Mouse (Mus musculus): ENCODE data around the gene Casz1. TPM values are rescaled to one million over a fixed set of nuclear protein-coding genes. Genes with fewer than 3 reads are reported as not detected.
A peak's percentile ranks its signal among the peaks of the same experiment; 100 is the strongest.

Gene Casz1
- polyA plus RNA-seq, 1 experiment from 2014 or later: 12.3 TPM

- ATAC-seq (ENCODE audit: low FRiP score): no peak
- WGBS: 59% methylated on average over 6 of the region's 6 CpGs
Observed at GRCm38 (mm10) chr4:148982274-148982673, 178.0 kb downstream of the Casz1 start.

DNA sequence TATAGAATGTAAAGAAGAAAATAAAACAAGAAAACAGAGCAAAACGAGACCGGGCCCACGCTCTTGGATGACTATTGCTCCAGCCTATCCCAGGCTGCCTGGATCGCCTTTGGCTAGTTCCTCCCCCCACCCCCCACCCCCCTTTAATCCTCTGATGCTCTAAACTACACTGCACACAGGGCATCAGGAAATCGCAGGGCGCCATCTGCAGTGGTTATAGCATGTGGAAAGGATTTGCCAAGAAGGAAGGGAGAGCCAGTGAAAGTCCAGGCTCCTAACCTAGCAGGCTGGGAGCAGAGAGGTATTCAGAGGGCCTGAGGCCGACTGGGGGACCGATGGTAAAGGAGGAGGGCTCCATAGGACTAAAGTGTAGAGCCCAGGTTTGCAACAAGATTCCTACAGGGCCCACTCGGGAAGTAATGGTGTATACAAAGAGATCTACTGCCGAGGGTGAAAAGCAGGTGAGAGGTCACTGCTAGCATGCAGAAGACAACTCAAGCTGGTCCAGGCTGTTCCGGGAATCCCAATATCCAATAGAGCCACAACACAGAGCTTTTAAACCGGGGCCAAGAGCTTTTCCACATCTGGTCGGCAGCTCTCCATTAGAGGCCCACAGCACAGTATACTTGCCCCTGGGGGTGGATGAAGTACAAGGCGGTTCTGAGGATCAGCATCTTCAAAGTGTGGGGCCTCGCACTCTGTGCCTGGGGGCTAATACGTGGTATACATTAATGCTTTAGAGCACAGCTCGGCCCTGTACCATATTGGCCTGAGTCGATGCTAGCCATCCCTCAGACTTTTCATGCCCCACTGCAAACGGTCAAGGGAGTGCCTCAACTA is 180.7 kb downstream of the Casz1 start:
- Histone ChIP-seq H3K4me2 (no peak overlapping the region), H3K4me1 (peaks cover 80% of the 10 kb centered on the region), H3K27me3 (replicated peaks) (no peaks in the 10 kb centered on the region), H3K36me3 (no peaks in the 10 kb centered on the region), H3K4me3 (replicated peaks) (no peak overlapping the region), H3K9ac (replicated peaks) (no peak overlapping the region), H3K27ac (replicated peaks) (peak overlapping the region; percentile 81), H3K9me3 (replicated peaks) (no peaks in the 10 kb centered on the region)
- WGBS: 53% methylated on average over 19 of the region's 19 CpGs
- ATAC-seq (ENCODE audit: low FRiP score): 0 out of 2 replicates have a peak, but pooled peaks have one; percentile 21

More at GRCm38 (mm10) chr4:148982274-148982673, 178.0 kb downstream of the Casz1 start:
- Histone ChIP-seq H3K9me3 (replicated peaks) (no peaks in the 10 kb centered on the region), H3K27me3 (replicated peaks) (no peaks in the 10 kb centered on the region), H3K36me3 (no peaks in the 10 kb centered on the region), H3K4me2 (no peak overlapping the region), H3K9ac (replicated peaks) (no peak overlapping the region), H3K4me3 (replicated peaks) (no peak overlapping the region), H3K27ac (replicated peaks) (no peak overlapping the region), H3K4me1 (peaks cover 73% of the 10 kb centered on the region)

DNA sequence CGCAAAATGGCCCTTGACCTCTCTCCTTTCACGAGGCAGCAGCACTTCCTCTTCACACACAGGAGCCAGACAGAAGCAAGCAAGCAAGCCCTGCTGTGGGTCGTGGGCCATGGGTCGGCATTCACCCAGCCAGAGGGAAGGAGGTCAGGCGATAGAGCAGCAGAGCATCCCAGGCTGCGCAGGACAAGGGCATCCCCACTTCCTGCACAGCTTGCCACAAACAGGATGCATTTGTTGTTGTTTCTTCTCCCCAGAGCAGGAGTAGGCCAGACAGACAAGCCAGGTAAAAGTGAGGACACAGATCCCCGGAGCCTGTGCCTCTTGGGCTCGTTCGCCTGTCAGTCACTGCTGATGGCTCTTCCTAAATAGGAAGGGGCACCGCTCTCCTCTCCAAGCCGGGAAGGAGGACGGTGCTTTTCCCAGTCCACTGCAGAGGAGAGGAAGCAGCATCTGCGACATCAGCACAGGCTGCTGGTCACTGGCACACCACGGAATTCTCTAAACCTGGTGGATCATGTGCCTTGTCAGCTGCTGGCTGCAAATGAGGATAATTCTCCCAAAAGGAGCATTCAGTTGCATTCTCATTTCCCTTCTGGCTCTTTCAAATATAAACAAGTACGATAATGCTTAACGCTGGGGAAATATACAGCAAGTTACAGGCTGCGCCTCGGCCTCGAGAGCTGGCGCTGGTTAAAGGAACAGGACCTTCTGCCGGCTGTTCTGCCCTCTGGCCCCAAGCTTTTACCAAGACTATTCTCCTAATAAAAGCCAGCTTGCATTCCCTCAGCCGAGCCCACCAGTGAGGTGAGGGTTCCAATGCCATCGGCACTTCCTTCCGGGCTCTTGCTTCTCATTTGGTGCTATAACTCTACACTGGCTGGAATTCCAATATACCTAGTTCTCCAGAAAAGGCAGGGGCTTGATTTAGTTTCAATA is 181.6 kb downstream of the Casz1 start:
- Histone ChIP-seq H3K36me3 (no peaks in the 10 kb centered on the region), H3K27me3 (replicated peaks) (no peaks in the 10 kb centered on the region), H3K4me3 (replicated peaks) (no peak overlapping the region), H3K9me3 (replicated peaks) (no peaks in the 10 kb centered on the region), H3K27ac (replicated peaks) (peak overlapping the region; percentile 81), H3K4me1 (peaks cover 84% of the 10 kb centered on the region), H3K9ac (replicated peaks) (no peak overlapping the region), H3K4me2 (peak overlapping the region; percentile 0; the same call in 1 of the 2 replicates)
- 41% methylated on average over 24 of the region's 24 CpGs for WGBS
- no peak for ATAC-seq (ENCODE audit: low FRiP score)

DNA sequence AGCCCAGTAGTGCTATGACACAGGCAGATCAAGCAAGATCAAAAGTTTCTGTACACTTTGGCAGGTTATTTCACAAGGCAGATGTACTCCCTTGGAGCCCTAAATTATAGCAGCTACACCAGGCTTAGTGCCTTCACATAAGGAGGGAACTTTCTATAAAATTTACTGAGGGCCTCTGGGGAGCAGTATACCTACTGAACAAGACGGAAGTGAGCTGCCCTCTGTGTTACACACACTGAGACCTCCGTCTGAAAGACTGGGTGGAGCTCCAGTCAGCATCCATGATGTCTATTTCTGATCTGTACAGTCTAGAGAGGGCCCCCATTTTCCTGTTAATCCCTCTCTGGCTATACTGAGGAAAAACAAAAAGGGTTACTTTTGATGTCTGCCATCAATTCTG is 185.8 kb downstream of the Casz1 start:
- Histone ChIP-seq H3K9ac (replicated peaks) (no peak overlapping the region), H3K4me3 (replicated peaks) (no peak overlapping the region), H3K4me2 (no peak overlapping the region), H3K27me3 (replicated peaks) (no peaks in the 10 kb centered on the region), H3K27ac (replicated peaks) (peak overlapping the region; percentile 56), H3K36me3 (no peaks in the 10 kb centered on the region), H3K4me1 (peaks cover 57% of the 10 kb centered on the region), H3K9me3 (replicated peaks) (no peaks in the 10 kb centered on the region)
- WGBS: 20% methylated on average over 2 of the region's 2 CpGs
- ATAC-seq (ENCODE audit: low FRiP score): 0 out of 2 replicates have a peak, but pooled peaks have one; percentile 37

DNA sequence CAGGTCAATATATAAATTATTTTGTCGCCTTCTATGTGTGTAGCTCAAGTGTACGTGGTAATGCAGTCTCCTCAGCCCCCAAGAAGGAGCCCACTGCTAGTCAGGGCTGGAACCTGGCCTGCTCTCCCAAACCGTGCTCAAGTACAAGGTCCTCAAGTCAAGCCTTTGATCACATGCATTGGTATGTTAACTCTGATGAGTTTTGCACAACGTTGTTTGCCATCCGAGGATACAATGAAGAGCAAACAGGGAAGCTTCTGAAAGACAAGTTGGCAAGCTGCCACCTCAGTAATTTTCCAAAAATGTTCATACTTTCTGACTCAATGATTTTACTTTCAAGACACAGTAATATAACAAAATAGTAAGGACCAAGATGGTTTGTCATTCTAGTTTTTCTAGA is 189.7 kb downstream of the Casz1 start:
- H3K9ac ChIP-seq (replicated peaks): no peak overlapping the region
- no peaks in the 10 kb centered on the region for H3K36me3 ChIP-seq
- no peaks in the 10 kb centered on the region for H3K9me3 ChIP-seq (replicated peaks)
- peaks cover 17% of the 10 kb centered on the region for H3K4me1 ChIP-seq
- H3K4me2 ChIP-seq: no peak overlapping the region
- WGBS: 78% methylated on average over 5 of the region's 5 CpGs
- no peak for ATAC-seq (ENCODE audit: low FRiP score)
- no peak overlapping the region for H3K27ac ChIP-seq (replicated peaks)
- no peak overlapping the region for H3K4me3 ChIP-seq (replicated peaks)
- no peaks in the 10 kb centered on the region for H3K27me3 ChIP-seq (replicated peaks)

DNA sequence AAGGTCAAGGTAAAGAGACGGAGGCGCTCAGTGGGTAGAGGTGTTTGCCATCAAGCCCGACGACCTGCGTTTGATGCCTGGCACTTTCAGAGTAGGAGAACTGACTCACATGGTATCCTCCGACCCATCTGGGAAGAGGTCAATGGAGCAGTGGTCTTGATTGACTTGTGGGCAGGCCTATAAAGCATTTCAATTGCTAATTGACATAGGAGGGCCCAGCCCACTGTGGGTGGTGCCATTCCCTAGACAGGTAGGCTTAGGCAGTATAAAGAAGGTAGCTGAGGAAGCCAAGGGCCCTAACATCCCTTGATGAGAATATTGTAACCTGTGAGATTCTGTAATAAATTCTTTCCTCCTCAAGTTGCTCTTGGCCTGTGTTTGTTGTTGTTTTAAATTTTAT is 196.5 kb downstream of the Casz1 start:
- Histone ChIP-seq H3K9me3 (replicated peaks) (no peaks in the 10 kb centered on the region), H3K27me3 (replicated peaks) (no peaks in the 10 kb centered on the region), H3K4me1 (no peaks in the 10 kb centered on the region), H3K36me3 (no peaks in the 10 kb centered on the region), H3K27ac (replicated peaks) (no peak overlapping the region), H3K4me3 (replicated peaks) (no peak overlapping the region), H3K4me2 (no peak overlapping the region), H3K9ac (replicated peaks) (no peak overlapping the region)
- WGBS: 93% methylated on average over 6 of the region's 6 CpGs
- ATAC-seq (ENCODE audit: low FRiP score): no peak

DNA sequence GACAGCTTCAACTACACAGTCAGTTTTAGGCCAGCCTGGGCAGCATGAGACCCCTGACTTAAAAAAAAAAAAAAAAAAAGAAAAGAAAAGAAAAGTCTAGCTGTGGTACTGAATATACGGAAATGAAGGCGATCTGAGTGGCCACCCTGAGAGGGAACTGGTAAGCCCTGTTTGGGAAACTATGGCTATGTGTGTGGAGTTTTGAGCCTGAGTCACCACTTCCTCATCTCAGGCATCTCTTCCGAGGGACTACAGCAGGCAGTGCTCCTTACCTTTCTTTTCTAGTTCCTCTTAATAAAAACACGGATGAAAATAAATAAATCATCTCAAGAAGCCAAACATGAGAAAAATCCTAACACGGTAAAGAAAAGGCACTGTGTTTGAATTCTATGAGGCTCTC is 197.3 kb downstream of the Casz1 start:
- Histone ChIP-seq H3K27ac (replicated peaks) (no peak overlapping the region), H3K4me3 (replicated peaks) (no peak overlapping the region), H3K36me3 (no peaks in the 10 kb centered on the region), H3K9ac (replicated peaks) (no peak overlapping the region), H3K9me3 (replicated peaks) (no peaks in the 10 kb centered on the region), H3K4me1 (no peaks in the 10 kb centered on the region), H3K27me3 (replicated peaks) (no peaks in the 10 kb centered on the region), H3K4me2 (no peak overlapping the region)
- 87% methylated on average over 5 of the region's 5 CpGs for WGBS
- ATAC-seq (ENCODE audit: low FRiP score): no peak

DNA sequence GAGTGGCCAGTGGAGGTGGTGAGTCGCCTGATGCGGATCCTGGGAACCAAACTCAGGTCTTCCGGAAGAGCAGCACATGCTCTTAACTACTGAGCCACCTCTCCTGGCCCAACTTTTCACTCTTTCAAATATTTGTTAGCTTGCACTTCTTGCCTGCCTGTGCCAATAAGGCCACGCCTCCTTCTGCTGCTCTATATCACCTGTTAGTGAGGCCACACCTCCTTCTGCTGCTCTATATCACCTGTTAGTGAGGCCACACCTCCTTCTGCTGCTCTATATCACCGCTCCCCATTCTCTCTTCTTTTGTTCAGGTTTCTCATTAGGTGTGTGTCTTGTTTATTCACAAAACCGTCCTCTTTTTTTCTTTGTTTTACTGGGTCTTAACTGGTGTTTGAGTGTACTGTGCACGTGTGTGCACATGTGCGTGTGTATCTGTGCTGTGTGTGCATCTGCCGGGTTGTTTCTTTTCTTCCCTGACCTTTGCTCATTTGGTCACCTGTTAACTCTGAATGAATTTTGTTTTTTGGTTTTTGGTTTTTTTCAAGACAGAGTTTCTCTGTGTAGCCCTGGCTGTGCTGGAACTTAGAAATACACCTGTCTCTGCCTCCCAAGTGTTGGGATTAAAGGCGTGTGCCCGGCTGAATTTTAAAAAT is 198.3 kb downstream of the Casz1 start:
- no peak overlapping the region for H3K4me2 ChIP-seq
- H3K36me3 ChIP-seq: no peaks in the 10 kb centered on the region
- H3K4me1 ChIP-seq: no peaks in the 10 kb centered on the region
- no peak overlapping the region for H3K4me3 ChIP-seq (replicated peaks)
- H3K27me3 ChIP-seq (replicated peaks): no peaks in the 10 kb centered on the region
- WGBS: 93% methylated on average over 11 of the region's 11 CpGs
- no peak overlapping the region for H3K9ac ChIP-seq (replicated peaks)
- no peaks in the 10 kb centered on the region for H3K9me3 ChIP-seq (replicated peaks)
- H3K27ac ChIP-seq (replicated peaks): no peak overlapping the region
- no peak for ATAC-seq (ENCODE audit: low FRiP score)

Other genes with a start within 250 kb of the Casz1 start
- gene Exosc10, start 246.0 kb upstream of the Casz1 start, polyA plus RNA-seq (2015; fragmentation: Nextera tagmentation; extraction: Ambion mirVana): 81.9 and 91.2 TPM in 2 replicates
- 198 and 210 TPM in 2 replicates for gene Srm, start 212.9 kb upstream of the Casz1 start, polyA plus RNA-seq (2015; fragmentation: Nextera tagmentation; extraction: Ambion mirVana)
- 1.3 and 1.6 TPM in 2 replicates for gene Masp2, start 201.9 kb upstream of the Casz1 start, polyA plus RNA-seq (2015; fragmentation: Nextera tagmentation; extraction: Ambion mirVana)
- gene Tardbp, start 177.4 kb upstream of the Casz1 start, polyA plus RNA-seq (2015; fragmentation: Nextera tagmentation; extraction: Ambion mirVana): 155 and 196 TPM in 2 replicates
- not detected in 2 replicates for gene Gm572, start 161.1 kb upstream of the Casz1 start, polyA plus RNA-seq (2015; fragmentation: Nextera tagmentation; extraction: Ambion mirVana)

Data from neural tube, embryonic 15.5 days (tissue).